Mouse (Mus musculus): Measurements from ENCODE around the gene Dnajc2. TPM values are rescaled to one million over a fixed set of nuclear protein-coding genes. Genes with fewer than 3 reads are reported as not detected.

The Dnajc2 gene
- total RNA-seq, 2 experiments from 2014 or later: 35.0 to 35.5 TPM

Other genes starting within 250 kb of the Dnajc2 start
- gene Lrrc17, start 241.7 kb downstream of the Dnajc2 start, total RNA-seq (2021): under 1 TPM in 1 of 2 experiments, not detected in 1; 0.44 TPM
- under 1 TPM; 0.16 to 0.28 TPM for gene Fbxl13, start 139.6 kb downstream of the Dnajc2 start, total RNA-seq (2021)
- 10 to 100 TPM; 22.2 to 24.5 TPM for gene Armc10, start 139.4 kb downstream of the Dnajc2 start, total RNA-seq (2021)
- gene Napepld, start 83.9 kb downstream of the Dnajc2 start, total RNA-seq (2021): 10 to 100 TPM; 16.0 to 16.4 TPM
- gene Pmpcb, start 48.1 kb downstream of the Dnajc2 start, total RNA-seq (2021): 10 to 100 TPM; 74.5 to 77.2 TPM
- 100 to 1,000 TPM; 112 to 118 TPM for gene Psmc2, start within 50 bp of the Dnajc2 start, total RNA-seq (2021)
- gene Slc26a5, start 80.4 kb upstream of the Dnajc2 start, total RNA-seq (2021): under 1 TPM; 0.30 to 0.77 TPM